Mouse (Mus musculus) liver, embryonic 11.5 days (tissue): Measurements from ENCODE around the gene Kdm4b. TPM values are rescaled to one million over a fixed set of nuclear protein-coding genes. Genes with fewer than 3 reads are reported as not detected.

Source experiments
- ATAC-seq: fragments of 200-750 bp; cut with Nextera tagmentation; replicated peaks from 2 replicates; pipeline ENCODE4 v1.8.0; 2017; ENCODE audit warnings: moderate number of reproducible peaks, mild to moderate bottlenecking, moderate TSS enrichment, moderate library complexity; ENCODE audit not compliant: low FRiP score
- DNase-seq: peaks from one replicate; pipeline ENCODE4 v3.0.0-alpha.2; 2017; ENCODE audit warnings: low spot score
- H3K27ac ChIP-seq: fragments of 300-500 bp; sonication (generic); 2 replicates; pipeline ENCODE4 v1.5.1; 2014; ENCODE audit warnings: mild to moderate bottlenecking, low read depth, low read length, control low read depth
- H3K27me3 ChIP-seq: fragments of 300-500 bp; sonication (generic); replicated peaks from 2 replicates; pipeline ENCODE4 v1.6.1; 2014; ENCODE audit warnings: low read length, mixed read lengths; ENCODE audit not compliant: control insufficient read depth, insufficient read depth
- H3K36me3 ChIP-seq: fragments of 300-500 bp; sonication (generic); 2 replicates; pipeline ENCODE4 v1.6.1; 2014; ENCODE audit warnings: mild to moderate bottlenecking, low read length, moderate library complexity, mixed read lengths; ENCODE audit not compliant: control insufficient read depth, insufficient read depth
- H3K4me1 ChIP-seq: fragments of 300-500 bp; sonication (generic); replicated peaks from 2 replicates; pipeline ENCODE4 v1.6.1; 2014; ENCODE audit warnings: low read length, mixed read lengths; ENCODE audit not compliant: control insufficient read depth, insufficient read depth
- H3K4me2 ChIP-seq: fragments of 300-500 bp; sonication (generic); 2 replicates; pipeline ENCODE4 v1.6.1; 2014; ENCODE audit warnings: mild to moderate bottlenecking, control low read depth, moderate library complexity
- H3K4me3 ChIP-seq: fragments of 300-500 bp; sonication (generic); 2 replicates; pipeline ENCODE4 v1.5.1; 2014; ENCODE audit warnings: low read depth, low read length, control low read depth
- H3K9ac ChIP-seq: fragments of 300-500 bp; sonication (generic); 2 replicates; pipeline ENCODE4 v1.6.1; 2014; ENCODE audit warnings: low read depth, low read length, control low read depth
- H3K9me3 ChIP-seq: fragments of 300-500 bp; sonication (generic); 2 replicates; pipeline ENCODE4 v1.6.1; 2016; ENCODE audit warnings: low read length, inconsistent platforms, mixed read lengths; ENCODE audit not compliant: control insufficient read depth
- WGBS: fragments of 180-500 bp; shearing (Covaris S2); extraction: QIAGEN DNeasy Blood & Tissue Kit; methylation state at CpG from one replicate; pipeline ENCODE4 v1.1.7; 2014; 5-methylcytosine and 5-hydroxymethylcytosine counted together
- polyA plus RNA-seq: library from polyadenylated mRNA; unstranded; fragments of >200 nt; fragmentation: Nextera tagmentation; extraction: Ambion mirVana; gene quantifications from 2 replicates; pipeline ENCODE4 v1.2.1, GENCODE M21; 2014

Gene Kdm4b
- polyA plus RNA-seq, 1 experiment from 2014 or later = 24.3 TPM

GRCm38 (mm10) chr17:56400221-56400620 is 74.4 kb downstream of the Kdm4b start:
- H3K4me1 ChIP-seq = no peaks in the 10 kb centered on the region
- H3K27ac ChIP-seq = no peak overlapping the region
- WGBS = 86% methylated on average over 3 of the region's 3 CpGs
- ATAC-seq (no peak), DNase-seq (no peak)
- H3K4me2 ChIP-seq = no peak overlapping the region
- no peak overlapping the region for H3K9ac ChIP-seq
- H3K27me3 ChIP-seq = no peaks in the 10 kb centered on the region
- no peak overlapping the region for H3K4me3 ChIP-seq
- H3K36me3 ChIP-seq = peaks cover 38% of the 10 kb centered on the region
- H3K9me3 ChIP-seq = no peaks in the 10 kb centered on the region

GRCm38 (mm10) chr17:56401051-56401521 is 75.2 kb downstream of the Kdm4b start:
- Histone ChIP-seq H3K36me3 (peaks cover 36% of the 10 kb centered on the region), H3K4me1 (peaks cover 6% of the 10 kb centered on the region), H3K9me3 (no peaks in the 10 kb centered on the region), H3K4me3 (no peak overlapping the region), H3K9ac (no peak overlapping the region), H3K27ac (no peak overlapping the region), H3K27me3 (no peaks in the 10 kb centered on the region), H3K4me2 (no peak overlapping the region)
- ATAC-seq (no peak), DNase-seq (no peak)
- 89% methylated on average over 4 of the region's 4 CpGs for WGBS

DNA sequence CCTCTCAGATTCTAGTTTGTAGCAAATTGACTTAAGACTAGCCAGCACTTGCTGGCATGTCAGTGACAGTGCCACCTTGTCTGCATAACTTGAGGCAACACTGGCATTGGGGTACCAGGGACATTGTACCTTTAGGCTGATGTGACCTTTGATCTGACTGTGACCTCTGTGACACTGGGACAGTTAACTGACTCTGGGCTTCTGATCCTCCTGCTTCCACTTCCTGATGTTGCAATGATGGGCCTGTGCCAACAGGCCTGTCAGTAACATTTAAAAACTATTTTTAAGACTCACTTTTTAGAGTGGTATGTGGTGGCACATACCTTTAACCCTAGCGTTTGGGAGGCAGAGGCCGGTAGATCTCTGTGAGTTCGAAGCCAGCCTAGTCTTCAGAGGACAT is 79.5 kb downstream of the Kdm4b start:
- no peak overlapping the region for H3K4me3 ChIP-seq
- H3K9ac ChIP-seq = no peak overlapping the region
- peaks cover 15% of the 10 kb centered on the region for H3K4me1 ChIP-seq
- DNase-seq (no peak), ATAC-seq (no peak)
- WGBS = 91% methylated on average over 3 of the region's 3 CpGs
- H3K9me3 ChIP-seq = no peaks in the 10 kb centered on the region
- peak overlapping the region; percentile 38 for H3K27ac ChIP-seq
- H3K27me3 ChIP-seq = no peaks in the 10 kb centered on the region
- H3K4me2 ChIP-seq = no peak overlapping the region
- peaks cover 15% of the 10 kb centered on the region; the same call in 1 of the 2 replicates for H3K36me3 ChIP-seq

GRCm38 (mm10) chr17:56405856-56406840 is 80.3 kb downstream of the Kdm4b start:
- Histone ChIP-seq H3K27ac (peak overlapping the region; percentile 38), H3K4me2 (no peak overlapping the region), H3K9ac (no peak overlapping the region), H3K27me3 (no peaks in the 10 kb centered on the region), H3K4me3 (no peak overlapping the region), H3K36me3 (peaks cover 15% of the 10 kb centered on the region; the same call in 1 of the 2 replicates), H3K9me3 (no peaks in the 10 kb centered on the region), H3K4me1 (peaks cover 17% of the 10 kb centered on the region)
- ATAC-seq = no peak
- DNase-seq = no peak
- 68% methylated on average over 14 of the region's 14 CpGs for WGBS

DNA sequence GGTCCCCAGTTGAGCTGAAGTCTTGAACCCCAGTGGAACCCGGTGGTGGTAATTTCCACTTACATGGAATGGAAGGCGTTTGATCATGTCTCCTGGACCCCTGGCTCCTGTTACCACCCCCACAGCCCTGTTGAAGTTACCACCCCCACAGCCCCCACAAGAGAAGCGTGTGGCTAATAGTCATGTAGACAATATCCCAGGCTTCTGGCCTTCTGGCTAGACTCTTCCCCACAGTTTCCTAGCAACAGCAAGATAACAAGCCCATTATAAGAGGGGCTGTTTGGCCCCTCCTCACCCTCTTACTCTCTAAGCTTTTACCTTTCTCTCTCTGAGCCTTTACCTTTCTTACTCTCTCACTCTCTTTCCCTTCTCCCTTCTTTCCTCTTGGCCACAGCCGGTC is 81.0 kb downstream of the Kdm4b start:
- Histone ChIP-seq H3K36me3 (peaks cover 16% of the 10 kb centered on the region; the same call in 1 of the 2 replicates), H3K9me3 (no peaks in the 10 kb centered on the region), H3K4me2 (no peak overlapping the region), H3K4me3 (no peak overlapping the region), H3K4me1 (peaks cover 19% of the 10 kb centered on the region), H3K27ac (peak overlapping the region; percentile 9; the same call in 1 of the 2 replicates), H3K9ac (no peak overlapping the region), H3K27me3 (no peaks in the 10 kb centered on the region)
- WGBS = 62% methylated on average over 4 of the region's 4 CpGs
- no peak for ATAC-seq
- DNase-seq = no peak

GRCm38 (mm10) chr17:56407379-56407778 is 81.5 kb downstream of the Kdm4b start:
- H3K27me3 ChIP-seq = no peaks in the 10 kb centered on the region
- H3K4me1 ChIP-seq = peaks cover 19% of the 10 kb centered on the region
- H3K9me3 ChIP-seq = no peaks in the 10 kb centered on the region
- peaks cover 19% of the 10 kb centered on the region; the same call in 1 of the 2 replicates for H3K36me3 ChIP-seq
- 56% methylated on average over 8 of the region's 8 CpGs for WGBS
- no peak overlapping the region for H3K4me2 ChIP-seq
- H3K9ac ChIP-seq = no peak overlapping the region
- H3K27ac ChIP-seq = peak overlapping the region; percentile 9; the same call in 1 of the 2 replicates
- ATAC-seq (no peak), DNase-seq (no peak)
- H3K4me3 ChIP-seq = no peak overlapping the region

GRCm38 (mm10) chr17:56408965-56409625 is 83.2 kb downstream of the Kdm4b start:
- Histone ChIP-seq H3K9me3 (no peaks in the 10 kb centered on the region), H3K4me1 (peaks cover 19% of the 10 kb centered on the region), H3K9ac (no peak overlapping the region), H3K27me3 (no peaks in the 10 kb centered on the region), H3K4me3 (no peak overlapping the region), H3K4me2 (no peak overlapping the region), H3K27ac (no peak overlapping the region), H3K36me3 (peaks cover 23% of the 10 kb centered on the region)
- ATAC-seq (no peak), DNase-seq (no peak)
- whole genome bisulfite sequencing = 45% methylated on average over 13 of the region's 13 CpGs

DNA sequence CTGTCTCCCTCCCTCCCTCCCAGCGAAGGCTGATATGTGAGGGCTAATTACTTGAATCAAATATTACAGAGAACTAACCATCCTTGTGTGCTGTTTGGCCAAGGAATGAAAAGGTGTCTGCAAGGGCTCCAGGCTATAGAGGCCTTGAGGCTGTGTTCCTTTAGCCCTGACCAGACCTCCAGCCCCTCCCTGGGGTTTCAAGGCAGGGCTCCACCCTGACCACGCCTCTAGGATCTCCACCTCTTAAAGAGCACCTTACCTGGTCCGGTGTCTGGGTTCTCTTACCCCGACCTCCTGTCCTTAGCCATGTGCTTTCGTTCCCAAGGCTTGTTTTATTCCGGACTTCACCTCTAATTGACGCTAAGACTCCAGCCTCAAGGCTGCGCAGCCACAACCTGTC is 83.9 kb downstream of the Kdm4b start:
- Histone ChIP-seq H3K4me1 (peaks cover 19% of the 10 kb centered on the region), H3K27ac (no peak overlapping the region), H3K36me3 (peaks cover 23% of the 10 kb centered on the region), H3K4me3 (no peak overlapping the region), H3K4me2 (no peak overlapping the region), H3K9me3 (no peaks in the 10 kb centered on the region), H3K27me3 (no peaks in the 10 kb centered on the region), H3K9ac (no peak overlapping the region)
- 35% methylated on average over 8 of the region's 8 CpGs for WGBS
- ATAC-seq (peak; percentile 22; the same call in 1 of the 2 replicates), DNase-seq (no peak)
